Mouse (Mus musculus) ovary, adult 18-20 months (tissue): Measurements from ENCODE around the gene Gucd1.
"Not testable (repeated sequence)": the region's sequence is repeated elsewhere in the genome, so short reads cannot be mapped to it uniquely, and the experiment has no call there.

Experiments
- DNase-seq: peaks from one replicate; pipeline ENCODE4 v3.0.0; 2022; ENCODE audit warnings: low spot score, mixed read lengths

The Gucd1 gene

GRCm38 (mm10) chr10:75430147-75430537 lies 87.6 kb downstream of the Gucd1 start:
- DNase-seq: no peak

GRCm38 (mm10) chr10:75429522-75430146 lies 88.1 kb downstream of the Gucd1 start:
- no peak for DNase-seq

GRCm38 (mm10) chr10:75429004-75429380 lies 88.8 kb downstream of the Gucd1 start:
- DNase-seq: no peak

- DNase-seq: no peak
These were observed 89.4 kb downstream of the Gucd1 start for GRCm38 (mm10) chr10:75428049-75429003.

GRCm38 (mm10) chr10:75424498-75424901 lies 93.3 kb downstream of the Gucd1 start:
- no peak for DNase-seq

- no peak for DNase-seq
These were observed 99.0 kb downstream of the Gucd1 start for GRCm38 (mm10) chr10:75418747-75419146.

- no peak for DNase-seq
These were observed 100.3 kb downstream of the Gucd1 start for GRCm38 (mm10) chr10:75417363-75418042.

GRCm38 (mm10) chr10:75414925-75415324 lies 102.8 kb downstream of the Gucd1 start:
- no peak for DNase-seq

- no peak for DNase-seq
These were observed 105.4 kb downstream of the Gucd1 start for GRCm38 (mm10) chr10:75412114-75413103.

GRCm38 (mm10) chr10:75411343-75412113 lies 106.2 kb downstream of the Gucd1 start:
- not testable (repeated sequence) for DNase-seq

GRCm38 (mm10) chr10:75407741-75408140 lies 110.0 kb downstream of the Gucd1 start:
- DNase-seq: no peak

GRCm38 (mm10) chr10:75406755-75407154 lies 111.0 kb downstream of the Gucd1 start:
- DNase-seq: peak; percentile 14

GRCm38 (mm10) chr10:75405916-75406315 lies 111.9 kb downstream of the Gucd1 start:
- DNase-seq: no peak

GRCm38 (mm10) chr10:75400958-75401357 lies 116.8 kb downstream of the Gucd1 start, which contains the start of gene Upb1:
Gene Upb1, plus strand, starts transcription at chr10:75401115.
- no peak for DNase-seq

- no peak for DNase-seq
These were observed 120.8 kb downstream of the Gucd1 start for GRCm38 (mm10) chr10:75396966-75397365.

- no peak for DNase-seq
These were observed 123.0 kb downstream of the Gucd1 start for GRCm38 (mm10) chr10:75394796-75395195.

GRCm38 (mm10) chr10:75390832-75391231 lies 126.9 kb downstream of the Gucd1 start:
- DNase-seq: no peak

- DNase-seq: no peak
These were observed 127.6 kb downstream of the Gucd1 start for GRCm38 (mm10) chr10:75390156-75390555.

- DNase-seq: no peak
These were observed 139.1 kb downstream of the Gucd1 start for GRCm38 (mm10) chr10:75378688-75379087.

GRCm38 (mm10) chr10:75373655-75374351 lies 144.0 kb downstream of the Gucd1 start:
- DNase-seq: not testable (repeated sequence)
